Mouse (Mus musculus): ENCODE data around the gene Tcirg1.

- TF ChIP-seq CTCF (IDR thresholded peaks at IDR 0.05; ENCODE audit: control insufficient read depth, insufficient read depth, insufficient read length) (no peak), USF1 (IDR thresholded peaks at IDR 0.05; ENCODE audit: low read depth) (no peak), MAX (IDR thresholded peaks at IDR 0.05) (no peak), MYOG (IDR thresholded peaks at IDR 0.05; ENCODE audit: control insufficient read depth, extremely low read depth, insufficient read length) (no peak), CEBPB (IDR thresholded peaks at IDR 0.05; ENCODE audit: low read depth) (no peak), MYOD1 (IDR thresholded peaks at IDR 0.05; ENCODE audit: control insufficient read depth, insufficient read length, low read depth) (no peak)
Observed at GRCm38 (mm10) chr19:3853891-3854290, 53.0 kb downstream of the Tcirg1 start.
